Mouse (Mus musculus) heart, adult 2 months (tissue): ENCODE results near the gene Als2cr12.
"Not testable (repeated sequence)": the region's sequence is repeated elsewhere in the genome, so short reads cannot be mapped to it uniquely, and the experiment has no call there.

Experiments used
- CTCF ChIP-seq: fragments of 200-600 bp; IDR thresholded peaks from 2 replicates; pipeline ENCODE4 v1.8.1; 2022; ENCODE audit warnings: antibody characterized with exemption, mild to moderate bottlenecking, moderate library complexity
- EP300 ChIP-seq: fragments of 200-500 bp; IDR thresholded peaks from 2 replicates; pipeline ENCODE4 v1.6.1; 2011; ENCODE audit warnings: low read depth, low read length, control low read depth; ENCODE audit not compliant: insufficient read depth
- POLR2A ChIP-seq: fragments of 200-500 bp; IDR thresholded peaks from 2 replicates; pipeline ENCODE4 v1.6.1; 2011; ENCODE audit warnings: mild to moderate bottlenecking, low read depth, low read length, control low read depth; ENCODE audit not compliant: insufficient read depth

DNA sequence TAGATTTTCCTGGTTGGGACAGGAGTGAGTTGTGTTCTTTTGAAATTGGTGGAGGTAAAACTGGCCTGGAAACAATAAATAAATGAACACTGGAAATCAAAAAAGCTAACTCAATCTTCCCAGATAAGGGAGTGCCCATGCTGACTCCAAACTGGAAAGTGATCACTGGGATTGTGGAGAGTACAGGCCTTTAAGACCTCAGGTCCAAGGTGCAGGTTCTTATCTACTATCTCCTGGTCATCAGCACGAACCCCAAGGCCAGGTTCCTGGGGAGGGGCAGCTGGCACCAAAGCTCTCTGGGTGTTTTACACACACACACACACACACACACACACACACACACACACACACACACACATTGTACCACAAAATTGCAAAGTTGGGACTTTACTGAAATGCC is 4.1 kb downstream of the Als2cr12 start:
- TF ChIP-seq POLR2A, CTCF, EP300: not testable (repeated sequence)
